Mouse (Mus musculus): ENCODE data around the gene Igsf1.

Gene Igsf1

DNA sequence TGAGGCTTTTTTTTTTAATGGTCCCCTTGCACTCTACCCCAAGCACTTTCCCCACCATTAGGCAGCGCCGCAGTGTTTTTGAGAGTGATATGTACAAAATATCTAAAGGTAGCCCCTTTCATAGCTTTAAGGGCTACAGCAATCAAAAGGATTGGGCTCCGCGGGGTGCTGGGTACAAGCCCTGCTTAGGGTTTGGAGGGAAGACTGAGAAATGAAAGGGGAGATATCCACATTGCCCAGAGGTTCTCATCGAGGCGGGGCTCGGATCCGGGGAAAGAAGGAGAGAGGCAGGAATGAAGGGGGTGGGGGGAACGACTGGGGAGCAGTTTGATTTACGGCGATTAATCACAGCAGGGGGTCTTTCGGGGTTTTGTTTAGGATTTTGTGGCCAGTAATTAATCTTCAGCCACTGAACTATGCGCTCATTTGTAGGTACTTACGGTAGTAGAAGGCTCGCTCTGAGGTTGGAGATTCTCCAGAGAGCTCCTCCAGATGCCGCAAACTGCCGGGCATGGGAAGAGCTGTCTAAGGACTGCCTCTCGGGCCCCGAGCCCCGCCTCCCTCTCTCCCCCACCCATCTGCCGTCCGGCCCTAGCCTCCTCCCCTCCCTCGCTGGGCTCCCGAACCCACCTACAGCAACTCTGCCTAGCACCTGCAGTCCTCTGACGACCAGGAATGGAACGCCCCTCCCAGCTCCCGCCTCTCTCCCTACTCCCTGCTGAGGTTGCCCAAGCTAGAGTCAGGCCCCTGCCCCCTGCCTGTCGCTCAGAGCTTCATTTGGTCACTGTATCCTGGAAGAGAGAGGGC, at the start of gene Igsf1:
Igsf1 (minus strand) TSS at position 537 of the 807 bp plus-strand sequence.
- DNase-seq (ENCODE audit: low read depth, low spot score): peak; percentile 78

DNA sequence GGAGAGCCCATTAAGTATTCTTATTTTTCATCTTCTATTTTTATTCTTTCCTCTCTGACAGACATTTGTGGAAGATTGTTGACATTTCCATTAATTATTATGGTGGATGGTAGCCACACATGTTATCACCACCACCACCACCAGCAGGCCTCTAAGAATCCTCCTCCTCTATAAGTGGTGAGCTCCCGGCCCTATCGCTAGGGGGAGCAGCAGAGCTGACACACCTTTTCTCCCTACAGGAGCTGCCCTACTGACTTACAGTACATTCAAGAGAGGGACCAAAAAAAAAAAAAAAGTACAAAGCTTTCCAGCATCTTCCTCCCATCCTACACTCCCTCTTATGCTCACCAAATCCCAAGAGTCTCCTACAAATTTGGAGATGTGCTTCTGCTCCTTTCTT, 26.7 kb downstream of the Igsf1 start:
- DNase-seq (ENCODE audit: low read depth, low spot score): peak; percentile 19

DNA sequence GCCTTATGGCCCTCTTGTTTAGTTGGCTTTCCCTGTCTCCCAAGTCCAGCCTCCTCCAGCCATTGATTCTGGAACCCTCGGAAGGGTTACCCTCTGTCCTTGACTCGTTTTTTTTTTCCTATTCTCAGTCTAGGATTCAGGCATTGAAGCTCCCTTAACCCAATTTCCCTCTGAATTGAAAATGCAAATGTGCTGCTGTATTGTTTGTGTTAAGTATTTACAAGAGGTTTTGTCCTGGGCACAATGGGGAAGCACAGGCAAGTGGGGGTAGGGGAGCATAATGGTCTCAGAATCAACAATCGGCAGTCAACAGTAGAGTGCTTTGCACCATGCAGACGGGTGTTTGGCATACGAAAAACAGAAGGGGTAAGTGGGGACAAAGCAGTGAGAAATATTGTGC, 52.4 kb downstream of the Igsf1 start:
- peak; percentile 86 for DNase-seq (ENCODE audit: low read depth, low spot score)

DNA sequence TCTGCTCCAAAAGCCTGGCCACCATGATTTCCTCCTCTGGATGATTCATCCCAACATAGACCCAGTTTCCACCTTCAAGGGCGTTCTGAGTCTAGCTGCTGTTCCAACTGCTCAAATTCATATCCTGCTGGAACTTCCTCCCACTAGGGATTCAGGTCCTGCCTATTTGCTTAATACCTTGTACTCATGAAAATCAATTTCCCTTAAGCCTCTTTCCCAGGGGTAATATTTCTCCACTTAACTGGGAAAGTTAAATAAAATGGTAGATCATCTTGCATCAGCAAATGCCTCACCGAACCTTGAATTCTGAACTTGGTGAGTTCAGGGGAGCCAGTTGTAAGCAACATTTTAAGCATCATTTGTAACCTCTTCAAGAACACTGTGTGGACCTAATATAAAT, 62.6 kb downstream of the Igsf1 start, which contains the start of gene Olfr1321:
Olfr1321 (minus strand) TSS at position 101 of the 400 bp plus-strand sequence.
- DNase-seq (ENCODE audit: low read depth, low spot score): no peak
